8 mouse cellular contexts compared by ENCODE assay signal in the genomic region with DNA sequence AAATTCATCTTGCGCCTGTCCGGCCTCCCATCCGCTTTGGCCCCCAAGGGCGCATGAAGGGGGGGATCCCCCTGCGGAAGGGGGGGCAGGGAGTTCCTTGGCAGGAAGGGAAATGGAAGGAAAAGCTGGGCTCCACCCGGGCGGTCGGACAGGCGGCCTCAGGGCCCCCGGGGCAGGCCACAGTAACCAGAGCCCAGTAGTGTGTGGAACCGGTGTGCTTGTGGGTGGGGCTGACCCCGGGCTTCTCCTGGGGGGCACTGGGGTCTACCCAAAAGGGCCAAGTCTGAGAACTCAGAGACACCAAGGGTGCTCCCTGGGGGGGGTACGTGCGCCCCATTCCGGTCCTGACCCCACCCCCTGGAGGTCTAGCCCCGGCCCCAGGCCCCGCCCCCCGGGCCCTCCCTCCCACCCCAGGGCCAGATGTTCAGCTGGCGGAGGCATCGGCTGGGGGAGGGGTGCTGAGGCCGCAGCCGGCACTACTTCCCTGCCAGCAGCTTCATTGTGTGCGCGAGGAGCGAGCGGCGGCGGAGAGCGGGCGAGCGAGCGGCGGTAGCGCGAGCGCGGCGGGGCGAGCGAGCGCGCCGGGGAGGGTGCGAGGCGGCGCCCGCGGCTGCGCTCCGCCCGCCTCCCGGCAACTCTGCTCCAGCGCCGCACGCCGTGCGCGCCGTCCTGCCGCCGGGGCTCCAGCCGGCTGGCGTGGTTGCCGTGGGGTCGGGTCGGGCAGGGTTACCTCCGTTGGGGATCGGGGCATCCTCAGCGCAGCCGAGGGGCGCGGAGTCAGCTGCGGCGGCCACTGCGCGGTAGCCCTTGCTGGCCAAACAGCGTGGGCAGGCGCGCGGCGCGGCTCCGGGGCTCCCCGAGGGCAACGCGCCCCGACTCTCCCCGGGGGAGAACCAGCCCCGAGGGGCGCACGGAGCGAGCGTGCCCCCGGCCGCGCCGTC. TPM values are rescaled to one million over a fixed set of nuclear protein-coding genes. Genes with fewer than 3 reads are reported as not detected.
A peak's percentile ranks its signal among the peaks of the same experiment; 100 is the strongest.
DNase-seq lines count a peak whose midpoint lies in the region; ATAC-seq and TF ChIP-seq lines count a peak whose summit lies in the region.

No protein-coding gene starts in this region.

- no peak for ATAC-seq in cerebellum, adult (ENCODE audit: insufficient number of reproducible peaks, low FRiP score, low TSS enrichment)
- ATAC-seq in hindbrain, embryonic 16.5 days = peak; percentile 54

- H3K4me3 ChIP-seq in hindbrain, embryonic 16.5 days (ENCODE audit: low read length) = peak overlapping the region; percentile 82
- H3K4me3 ChIP-seq in midbrain, embryonic 10.5 days = peak overlapping the region; percentile 98
- peak overlapping the region; percentile 85 for H3K4me3 ChIP-seq in small intestine, adult 2 months (ENCODE audit: low read depth, low read length)

- H3K9me3 ChIP-seq in hindbrain, embryonic 16.5 days (ENCODE audit: control insufficient read depth, low read length) = no peaks in the 10 kb centered on the region
- no peaks in the 10 kb centered on the region for H3K9me3 ChIP-seq in midbrain, embryonic 10.5 days (replicated peaks)

- 1% methylated on average over 45 of the region's 97 CpGs for WGBS in hindbrain, embryonic 16.5 days
- WGBS in midbrain, embryonic 10.5 days = under 1% methylated on average over 84 of the region's 97 CpGs
- WGBS in small intestine, adult 2 months = 1% methylated on average over 97 of the region's 97 CpGs

- TF ChIP-seq CTCF in small intestine, adult 2 months (IDR thresholded peaks at IDR 0.05; ENCODE audit: extremely low read depth, insufficient read length, insufficient replicate concordance, low read depth, low read length) = no peak

- H3K9ac ChIP-seq in hindbrain, embryonic 16.5 days (ENCODE audit: low read depth, low read length) = peak overlapping the region; percentile 91

- peak; percentile 14; the same call in 1 of the 2 replicates for TF ChIP-seq POLR2A in small intestine, adult 2 months (IDR thresholded peaks at IDR 0.05; ENCODE audit: low read depth, low read length)

- peak overlapping the region; percentile 86 for H3K4me2 ChIP-seq in hindbrain, embryonic 16.5 days (ENCODE audit: low read length)

- peaks cover 53% of the 10 kb centered on the region for H3K4me1 ChIP-seq in hindbrain, embryonic 16.5 days (ENCODE audit: control insufficient read depth, insufficient read depth, low read depth, low read length)
- H3K4me1 ChIP-seq in midbrain, embryonic 10.5 days = peaks cover 90% of the 10 kb centered on the region
- peaks cover 40% of the 10 kb centered on the region for H3K4me1 ChIP-seq in small intestine, adult 2 months (ENCODE audit: control insufficient read depth, insufficient read depth, insufficient read length, low read length)

- intact Hi-C loops in left cerebral cortex, postnatal 4 days (cut with DNase I) = loop anchor here (5.0 kb wide), 1 partner anchor 74 kb away; the partner anchor contains the start of gene Mark2

- H3K27me3 ChIP-seq in hindbrain, embryonic 16.5 days (replicated peaks; ENCODE audit: control insufficient read depth, insufficient read depth, low read length) = no peaks in the 10 kb centered on the region
- H3K27me3 ChIP-seq in midbrain, embryonic 10.5 days (ENCODE audit: low read depth, poor library complexity, severe bottlenecking) = no peaks in the 10 kb centered on the region
- no peaks in the 10 kb centered on the region for H3K27me3 ChIP-seq in small intestine, adult 2 months (ENCODE audit: control insufficient read depth, insufficient read depth, low read length)

- DNase-seq in cerebellum, adult 11 months = peak; percentile 37
- DNase-seq in cerebellum, adult 9-11 months = peak; percentile 75
- DNase-seq in gastrocnemius, adult 8-10 months (ENCODE audit: low spot score in 2 of 2) = peak; percentile 56 to 72
- DNase-seq in left cerebral cortex, postnatal 4 days = peak; percentile 91
- DNase-seq in midbrain, embryonic 10.5 days (ENCODE audit: low spot score) = peak; percentile 94

- H3K36me3 ChIP-seq in hindbrain, embryonic 16.5 days (ENCODE audit: control insufficient read depth, insufficient read depth, low read length) = peaks cover 4% of the 10 kb centered on the region; the same call in 1 of the 2 replicates
- H3K36me3 ChIP-seq in midbrain, embryonic 10.5 days = peaks cover 36% of the 10 kb centered on the region
- no peaks in the 10 kb centered on the region for H3K36me3 ChIP-seq in small intestine, adult 2 months (ENCODE audit: control insufficient read depth, insufficient read depth, low read length)

- H3K27ac ChIP-seq in hindbrain, embryonic 16.5 days (ENCODE audit: low read depth, low read length) = peak overlapping the region; percentile 93
- peak overlapping the region; percentile 100 for H3K27ac ChIP-seq in midbrain, embryonic 10.5 days (replicated peaks)
- H3K27ac ChIP-seq in small intestine, adult 2 months (ENCODE audit: insufficient read depth, low read depth, low read length) = no peak overlapping the region

RNA-seq across cellular contexts. Expression of gene Rcor2, which starts 0.9 kb away (rescaled TPM):
- total RNA-seq in gastrocnemius, adult 8-10 months (2022) = 1 to 10 TPM; 1.8 to 4.2 (median 2.1) TPM
- polyA plus RNA-seq in hindbrain, embryonic 16.5 days (2015; fragmentation: Nextera tagmentation; extraction: Ambion mirVana) = 10.5 and 18.5 TPM in 2 replicates
- total RNA-seq in left cerebral cortex, postnatal 4 days (2021) = 10 to 100 TPM; 29.7 to 30.4 TPM
- polyA plus RNA-seq in midbrain, embryonic 10.5 days (2016; fragmentation: Nextera tagmentation; extraction: Ambion mirVana) = 62.2 and 73.1 TPM in 2 replicates
- 1.2 and 1.8 TPM in 2 replicates for polyA plus RNA-seq in small intestine, adult 2 months (2012; rRNA removed)

RNA-seq across cellular contexts. Expression of gene Naa40, which starts 27.1 kb away (rescaled TPM):
- total RNA-seq in gastrocnemius, adult 8-10 months (2022) = 10 to 100 TPM in 3 of 4 experiments, 1 to 10 TPM in 1; 9.2 to 12.4 (median 11.2) TPM
- polyA plus RNA-seq in hindbrain, embryonic 16.5 days (2015; fragmentation: Nextera tagmentation; extraction: Ambion mirVana) = 60.6 and 66.9 TPM in 2 replicates
- total RNA-seq in left cerebral cortex, postnatal 4 days (2021) = 10 to 100 TPM; 45.6 to 49.9 TPM
- polyA plus RNA-seq in midbrain, embryonic 10.5 days (2016; fragmentation: Nextera tagmentation; extraction: Ambion mirVana) = 105 and 107 TPM in 2 replicates
- 8.2 and 13.1 TPM in 2 replicates for polyA plus RNA-seq in small intestine, adult 2 months (2012; rRNA removed)

RNA-seq across cellular contexts. Expression of gene Cox8a, which starts 50.6 kb away (rescaled TPM):
- total RNA-seq in gastrocnemius, adult 8-10 months (2022) = 100 to 1,000 TPM in 1 of 4 experiments, 10 to 100 TPM in 3; 68.4 to 103 (median 82.9) TPM
- 1,071 and 1,270 TPM in 2 replicates for polyA plus RNA-seq in hindbrain, embryonic 16.5 days (2015; fragmentation: Nextera tagmentation; extraction: Ambion mirVana)
- 100 to 1,000 TPM; 469 to 499 TPM for total RNA-seq in left cerebral cortex, postnatal 4 days (2021)
- 895 and 900 TPM in 2 replicates for polyA plus RNA-seq in midbrain, embryonic 10.5 days (2016; fragmentation: Nextera tagmentation; extraction: Ambion mirVana)
- 3,019 and 4,573 TPM in 2 replicates for polyA plus RNA-seq in small intestine, adult 2 months (2012; rRNA removed)

Comparison
In these comparisons a context has a peak if more than half of its experiments do, and no peak if none do; other contexts are left out.
1. DNase-seq: peak in every context shown above with its lines; median percentile 94 in midbrain, embryonic 10.5 days; 91 in left cerebral cortex, postnatal 4 days; 75 in cerebellum, adult 9-11 months; 64 in gastrocnemius, adult 8-10 months; 37 in cerebellum, adult 11 months.